Mouse (Mus musculus): ENCODE measurements around the gene Rplp2. TPM values are rescaled to one million over a fixed set of nuclear protein-coding genes. Genes with fewer than 3 reads are reported as not detected.

The Rplp2 gene
- total RNA-seq, 1 experiment from 2014 or later = 917 TPM

DNA sequence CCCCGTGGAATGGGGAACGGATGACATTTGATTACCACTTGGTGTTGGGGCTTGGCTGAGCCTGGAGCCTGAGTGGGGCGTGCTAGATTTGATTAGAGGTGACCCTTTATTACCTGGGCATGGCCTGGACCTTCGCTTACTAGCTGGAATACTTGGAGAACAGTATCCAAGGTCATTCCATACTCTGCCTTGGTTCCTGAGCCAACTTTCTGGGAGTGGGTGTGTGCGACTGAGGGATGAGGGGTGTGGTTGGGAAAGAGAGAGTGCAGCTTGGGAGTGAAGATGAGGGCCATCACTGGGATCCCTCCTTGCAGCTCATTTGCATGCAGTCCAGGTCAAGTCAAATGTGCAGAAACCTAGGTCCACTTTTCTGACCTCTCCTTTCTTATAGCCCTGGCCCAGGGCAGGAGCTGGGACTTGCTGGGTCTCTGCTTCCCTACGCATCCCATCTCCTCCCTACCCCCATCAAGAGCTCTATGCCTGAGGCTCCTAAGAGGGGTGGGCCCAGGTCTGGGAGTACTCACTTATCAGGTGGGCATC lies 36.0 kb downstream of the Rplp2 start:
- DNase-seq = no peak

DNA sequence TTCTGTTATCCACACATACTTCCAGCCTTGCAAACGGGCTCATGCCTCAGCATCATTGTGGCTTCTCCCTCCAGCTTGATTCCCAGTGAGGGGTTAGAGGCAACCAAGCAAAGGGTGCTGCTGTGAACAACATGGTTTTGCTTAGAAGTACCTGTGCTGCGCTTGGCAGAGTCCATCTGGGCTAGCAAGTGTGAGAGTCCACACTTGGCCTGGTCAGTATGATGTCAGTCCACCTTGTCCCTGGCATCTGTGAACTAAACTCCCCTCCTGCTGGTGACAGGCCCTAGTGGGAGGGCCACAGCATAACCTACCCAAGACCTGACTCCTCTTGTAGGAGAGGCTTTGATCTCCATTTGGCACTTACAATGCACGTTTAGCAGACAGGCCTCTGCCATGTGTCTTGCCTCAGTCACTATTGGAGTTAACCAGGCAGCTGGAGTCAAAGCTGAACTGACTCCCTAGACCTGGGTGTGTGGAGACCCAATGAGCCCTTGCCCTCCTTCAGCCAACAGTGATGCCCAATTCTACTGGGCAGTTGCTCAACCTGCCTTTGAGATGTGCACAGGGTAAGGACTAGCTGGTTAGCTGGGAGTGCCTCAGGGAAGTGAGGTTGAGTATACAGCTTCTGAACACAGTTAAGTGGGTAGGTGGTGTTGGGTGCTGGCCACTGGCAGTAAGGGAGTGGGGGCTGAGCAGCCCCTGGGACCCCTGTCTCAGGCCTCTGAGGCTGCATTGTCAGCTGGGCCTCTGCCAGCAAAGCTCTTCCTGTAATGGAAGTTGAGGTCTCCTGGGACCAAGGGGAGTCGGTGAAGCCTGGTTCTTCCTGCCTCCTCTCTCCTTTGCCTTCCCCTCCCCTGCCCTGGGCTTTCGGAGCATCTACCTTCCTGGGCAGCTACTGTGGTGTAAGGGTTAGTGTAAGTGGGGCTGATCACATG lies 37.3 kb downstream of the Rplp2 start:
- no peak for DNase-seq

GRCm38 (mm10) chr7:141485186-141485585 lies 38.0 kb downstream of the Rplp2 start:
- DNase-seq = no peak

DNA sequence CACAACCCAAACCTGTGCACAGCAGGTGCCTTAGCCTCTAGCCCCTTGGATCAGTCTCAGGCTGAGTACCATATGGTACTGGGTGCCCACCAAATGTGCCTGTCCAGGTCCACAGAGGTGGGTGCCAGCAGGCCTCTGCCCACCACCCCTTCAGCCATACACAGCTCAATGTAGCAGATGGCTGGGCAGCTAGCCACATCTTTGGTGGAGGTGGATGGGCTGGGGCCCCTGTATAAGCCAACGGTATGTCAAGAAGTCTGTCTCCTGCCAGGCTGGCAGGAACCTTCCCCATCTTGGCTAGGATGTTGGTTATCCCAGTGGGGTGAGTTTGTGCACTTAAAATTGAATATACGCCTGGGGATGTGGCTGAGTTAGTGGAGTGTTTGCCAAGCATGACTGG lies 38.4 kb downstream of the Rplp2 start:
- no peak for DNase-seq

GRCm38 (mm10) chr7:141486239-141486638 lies 39.1 kb downstream of the Rplp2 start:
- no peak for DNase-seq

GRCm38 (mm10) chr7:141487141-141487540 lies 40.0 kb downstream of the Rplp2 start:
- no peak for DNase-seq

DNA sequence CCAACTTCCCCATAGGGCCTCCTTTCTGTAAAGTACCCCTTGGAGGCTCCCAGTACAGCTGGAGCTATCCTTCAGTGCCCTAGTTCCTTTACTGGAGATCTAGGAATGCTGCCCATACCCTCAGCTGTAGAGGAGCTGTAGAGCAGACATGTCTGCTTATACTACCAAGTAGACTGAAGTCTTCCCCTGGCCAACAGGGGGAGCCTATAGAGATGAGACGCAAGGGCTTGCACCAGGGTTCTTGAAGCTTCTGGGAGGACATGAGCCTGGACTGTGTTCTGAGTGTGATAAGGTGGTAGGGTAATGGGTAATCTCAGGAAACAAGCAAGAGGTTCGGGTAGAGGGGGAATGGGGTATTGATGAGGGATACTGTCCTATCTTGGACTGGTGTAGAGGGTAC lies 44.0 kb downstream of the Rplp2 start:
- no peak for DNase-seq

DNA sequence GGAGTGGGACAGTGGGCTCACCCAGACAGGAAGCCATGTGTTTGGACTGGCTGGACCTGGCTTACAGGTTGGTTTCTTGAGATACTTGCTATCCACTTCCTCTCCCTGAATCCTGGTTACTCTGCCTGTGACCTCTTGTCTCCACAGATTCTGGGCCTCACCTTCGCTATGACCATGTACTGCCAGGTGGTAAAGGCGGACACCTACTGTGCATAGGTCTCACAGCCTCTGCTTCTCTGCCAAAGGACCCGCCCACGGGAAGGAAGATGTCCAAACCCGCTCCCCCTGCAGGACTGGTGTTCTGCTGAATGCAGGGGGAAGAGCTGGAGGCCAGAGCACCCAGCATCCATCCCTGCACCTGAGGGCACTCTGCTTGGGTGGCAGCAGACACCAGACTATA lies 45.6 kb downstream of the Rplp2 start:
- DNase-seq = no peak

GRCm38 (mm10) chr7:141493729-141494128 lies 46.6 kb downstream of the Rplp2 start:
- DNase-seq = no peak

DNA sequence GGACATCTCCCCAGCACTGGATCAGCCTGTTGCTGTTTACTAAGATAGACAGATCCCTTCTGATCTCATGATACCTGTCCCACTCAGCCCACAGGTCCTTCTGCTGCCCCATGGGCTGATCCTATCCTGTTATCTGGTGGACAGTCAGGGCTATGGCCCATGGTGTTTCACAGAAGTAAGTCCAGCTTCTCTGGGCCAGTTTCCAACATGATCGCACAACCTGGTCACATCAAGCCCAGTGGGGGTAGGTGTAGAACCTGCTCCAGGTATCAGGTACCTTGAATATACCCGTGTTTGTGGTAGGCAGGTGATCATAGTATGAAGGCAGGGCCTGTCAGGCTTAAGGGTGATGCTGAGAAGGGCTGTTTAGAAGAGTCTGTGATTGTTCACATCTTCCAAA lies 48.2 kb downstream of the Rplp2 start:
- DNase-seq = no peak

DNA sequence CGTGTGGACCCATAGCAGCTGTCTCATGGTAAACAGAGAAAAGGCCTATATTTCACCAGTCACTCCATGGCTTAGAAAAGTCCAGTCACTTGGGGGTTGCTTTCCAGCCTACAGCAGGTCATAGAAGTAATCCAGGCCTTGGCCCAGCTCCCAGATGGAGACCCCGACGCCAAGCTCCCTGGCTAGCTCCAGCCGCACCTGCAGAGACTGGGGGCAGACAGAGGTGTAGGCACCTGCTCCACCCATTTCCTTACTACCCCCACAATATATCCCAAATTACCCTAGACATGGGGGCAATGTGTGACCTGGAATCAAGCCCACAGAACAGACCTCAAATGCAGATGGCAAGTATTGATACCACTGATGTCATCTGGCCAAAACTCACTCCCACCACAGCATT lies 48.8 kb downstream of the Rplp2 start:
- no peak for DNase-seq

DNA sequence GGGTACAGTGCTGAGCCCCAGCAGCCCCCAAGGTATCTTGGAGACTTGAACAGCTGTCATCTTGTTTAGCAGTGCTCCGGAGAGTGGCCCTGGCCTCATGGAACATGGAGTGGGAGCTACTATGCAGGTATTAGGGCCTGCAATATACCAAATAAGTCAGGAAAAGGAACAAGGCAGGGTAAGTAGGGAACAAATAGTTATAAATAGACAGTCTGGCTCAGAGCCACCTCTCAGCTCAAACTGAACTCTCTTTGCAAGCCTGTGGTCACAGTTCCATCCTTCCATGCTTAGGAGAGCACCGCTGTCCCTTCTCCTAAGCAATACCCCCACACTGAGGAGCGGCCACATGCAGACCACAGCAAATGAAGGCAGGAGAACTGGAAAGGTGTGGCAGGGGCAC lies 50.4 kb downstream of the Rplp2 start:
- no peak for DNase-seq

Other genes with a start within 250 kb of the Rplp2 start
- 0.39 TPM in 1 of 2 replicates, not detected in the other for gene Lmntd2, start 233.3 kb upstream of the Rplp2 start, total RNA-seq (2021)
- 5.7 and 8.0 TPM in 2 replicates for gene Rassf7, start 231.5 kb upstream of the Rplp2 start, total RNA-seq (2021)
- gene Phrf1, start 218.6 kb upstream of the Rplp2 start, total RNA-seq (2021) = 83.3 and 83.9 TPM in 2 replicates
- gene Irf7, start 180.9 kb upstream of the Rplp2 start, total RNA-seq (2021) = 7.8 and 10.4 TPM in 2 replicates
- gene Cdhr5, start 170.6 kb upstream of the Rplp2 start, total RNA-seq (2021) = 14.4 and 16.5 TPM in 2 replicates
- gene Sct, start 168.2 kb upstream of the Rplp2 start, total RNA-seq (2021) = not detected in 2 replicates
- not detected in 2 replicates for gene Drd4, start 155.4 kb upstream of the Rplp2 start, total RNA-seq (2021)
- 33.8 and 45.4 TPM in 2 replicates for gene Deaf1, start 119.7 kb upstream of the Rplp2 start, total RNA-seq (2021)
- 34.1 and 43.2 TPM in 2 replicates for gene Tmem80, start 119.6 kb upstream of the Rplp2 start, total RNA-seq (2021)
- gene Eps8l2, start 108.5 kb upstream of the Rplp2 start, total RNA-seq (2021) = 1.6 and 2.6 TPM in 2 replicates
- 629 and 681 TPM in 2 replicates for gene Taldo1, start 55.2 kb upstream of the Rplp2 start, total RNA-seq (2021)
- 35.6 and 58.9 TPM in 2 replicates for gene Gatd1, start 33.2 kb upstream of the Rplp2 start, total RNA-seq (2021)
- gene Cend1, start 17.9 kb upstream of the Rplp2 start, total RNA-seq (2021) = 0.57 and 1.3 TPM in 2 replicates
- 95.6 and 102 TPM in 2 replicates for gene Slc25a22, start 9.5 kb upstream of the Rplp2 start, total RNA-seq (2021)
- gene Pidd1, start 3.3 kb upstream of the Rplp2 start, total RNA-seq (2021) = 3.0 and 3.3 TPM in 2 replicates
- 538 and 617 TPM in 2 replicates for gene Pnpla2, start 7.8 kb downstream of the Rplp2 start, total RNA-seq (2021)
- gene Cracr2b, start 13.7 kb downstream of the Rplp2 start, total RNA-seq (2021) = 9.9 and 13.5 TPM in 2 replicates
- gene Cd151, start 20.0 kb downstream of the Rplp2 start, total RNA-seq (2021) = 287 and 310 TPM in 2 replicates
- gene Polr2l, start 27.8 kb downstream of the Rplp2 start, total RNA-seq (2021) = 89.5 and 102 TPM in 2 replicates
- gene Tspan4, start 27.9 kb downstream of the Rplp2 start, total RNA-seq (2021) = 70.9 and 99.3 TPM in 2 replicates
- gene Chid1, start 92.5 kb downstream of the Rplp2 start, total RNA-seq (2021) = 50.5 and 57.8 TPM in 2 replicates
- 53.4 and 53.8 TPM in 2 replicates for gene Ap2a2, start 114.8 kb downstream of the Rplp2 start, total RNA-seq (2021)
- not detected in 2 replicates for gene Muc6, start 207.9 kb downstream of the Rplp2 start, total RNA-seq (2021)
- 0.24 TPM in 1 of 2 replicates, not detected in the other for gene Muc2, start 243.0 kb downstream of the Rplp2 start, total RNA-seq (2021)